Mouse (Mus musculus) granulocyte monocyte progenitor cell, adult 5-6 weeks (primary cell): ENCODE results near the gene Ccne1. TPM values are rescaled to one million over a fixed set of nuclear protein-coding genes. Genes with fewer than 3 reads are reported as not detected.

Source experiments
- ATAC-seq: replicated peaks from 2 replicates; pipeline ENCODE4 v1.8.0; 2016; ENCODE audit warnings: mild to moderate bottlenecking, moderate TSS enrichment, inconsistent platforms; ENCODE audit not compliant: poor library complexity, severe bottlenecking
- total RNA-seq, 2 experiments: library from RNA; stranded (forward) in 1 of 2; stranded (reverse) in 1 of 2; fragments of 200-712, 200-1000 nt in 1 of 2; fragments of >200 nt in 1 of 2; fragmentation: Nextera tagmentation in 1 of 2; gene quantifications; 2 replicates each; pipeline ENCODE4 v1.2.3; 2014 to 2017

Gene Ccne1
- total RNA-seq, 2 experiments from 2014 or later = 20.9 to 22.4 TPM

DNA sequence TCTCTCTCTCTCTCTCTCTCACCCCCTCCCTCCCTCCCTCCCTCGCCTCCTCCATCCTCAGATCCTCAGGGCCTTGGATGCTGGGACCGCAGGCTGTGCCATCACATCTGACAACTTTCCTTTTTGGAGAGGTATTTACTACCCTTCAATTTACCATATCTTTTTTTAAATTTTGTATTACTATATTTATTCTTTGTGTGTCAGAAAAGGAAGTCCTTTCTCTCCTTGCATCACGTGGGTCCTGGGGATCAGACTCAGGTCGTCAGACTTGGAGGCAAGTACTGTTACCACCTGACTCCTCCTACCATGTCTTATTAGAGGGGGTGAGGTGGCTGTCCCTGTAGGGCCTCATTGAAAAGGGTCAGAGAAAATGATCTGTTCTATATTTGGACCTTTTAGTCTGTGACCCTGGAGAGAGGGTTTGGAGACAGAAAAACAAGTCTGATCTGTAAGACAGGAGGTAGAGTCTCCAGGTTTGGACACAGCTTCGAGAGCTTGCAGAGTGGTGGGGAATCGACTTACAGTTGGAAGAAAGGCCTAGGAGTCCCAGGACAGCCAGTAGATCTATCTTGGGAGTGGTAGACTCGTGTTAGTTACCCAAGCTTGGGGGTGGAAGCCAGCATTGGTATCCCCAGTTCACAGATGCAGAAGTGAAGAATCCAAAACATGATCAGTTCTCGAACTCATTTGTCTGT, 47.6 kb downstream of the Ccne1 start:
- ATAC-seq = no peak

DNA sequence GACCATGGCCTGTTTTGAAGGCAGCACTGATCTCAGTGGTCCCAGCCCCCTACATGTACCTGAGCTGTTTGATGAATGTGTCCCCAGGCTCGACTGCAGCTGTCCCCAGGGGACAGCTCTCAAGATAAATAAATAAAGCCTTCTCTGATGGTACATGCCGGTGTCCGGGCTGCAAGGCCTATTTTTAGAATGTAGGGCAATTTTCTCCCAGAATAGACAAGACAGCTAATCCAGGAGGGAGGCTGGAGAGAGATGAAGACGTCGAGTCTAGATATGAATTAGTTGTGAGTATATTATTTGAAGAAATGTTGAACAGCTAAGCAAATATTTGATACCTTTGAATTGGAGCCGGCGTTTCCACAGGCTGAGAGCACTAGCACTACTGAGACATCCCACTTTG, 48.2 kb downstream of the Ccne1 start:
- no peak for ATAC-seq

DNA sequence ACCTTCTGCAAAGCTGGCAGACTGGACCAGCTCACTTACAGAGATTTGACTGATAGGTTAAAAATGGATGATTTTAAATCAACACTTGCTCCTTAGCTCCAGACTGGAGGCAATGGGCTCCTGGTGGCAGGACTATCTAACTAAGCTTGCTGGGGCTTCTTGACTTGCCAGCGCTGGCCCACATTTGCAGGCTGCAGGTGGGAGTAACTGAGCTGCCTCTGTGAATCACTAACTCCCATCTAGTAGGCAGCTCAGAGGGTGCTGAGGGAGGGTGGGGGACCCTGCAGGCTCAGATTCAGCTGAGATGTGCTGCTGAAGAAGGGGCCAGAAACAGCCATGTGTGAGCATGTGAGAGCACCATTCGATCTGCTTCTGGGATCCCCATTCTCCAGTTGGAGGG, 51.3 kb downstream of the Ccne1 start:
- no peak for ATAC-seq

DNA sequence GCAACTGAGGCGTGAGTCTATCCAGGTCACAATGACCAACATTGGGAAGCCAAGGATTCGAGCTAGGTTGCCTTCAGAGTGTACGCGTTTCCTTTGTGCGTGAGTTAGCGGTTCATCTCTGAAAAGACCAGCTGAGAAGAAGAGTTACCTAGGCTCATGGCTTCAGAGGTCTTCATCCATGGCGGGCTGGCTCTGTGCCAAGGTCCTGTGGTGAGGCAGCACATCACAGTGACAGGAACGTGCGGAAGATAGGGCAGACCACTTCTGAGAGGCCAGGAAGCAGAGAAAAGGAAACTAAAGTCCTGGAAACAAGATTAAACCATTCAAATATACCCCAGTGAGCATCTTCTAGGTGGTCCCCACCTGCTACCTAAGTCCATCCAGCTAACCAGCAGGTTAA, 53.1 kb downstream of the Ccne1 start:
- ATAC-seq = no peak

Other genes starting within 250 kb of the Ccne1 start
- gene Uri1, start 84.0 kb downstream of the Ccne1 start, total RNA-seq (2014; fragmentation: Nextera tagmentation) = 53.2 and 70.9 TPM in 2 replicates
- gene Uri1, start 84.0 kb downstream of the Ccne1 start, total RNA-seq (2017) = 61.3 and 64.5 TPM in 2 replicates
- 31.3 and 39.0 TPM in 2 replicates for gene 1600014C10Rik, start 75.7 kb upstream of the Ccne1 start, total RNA-seq (2014; fragmentation: Nextera tagmentation)
- 23.6 and 31.1 TPM in 2 replicates for gene 1600014C10Rik, start 75.7 kb upstream of the Ccne1 start, total RNA-seq (2017)
- gene Plekhf1, start 120.5 kb upstream of the Ccne1 start, total RNA-seq (2014; fragmentation: Nextera tagmentation) = 0.32 and 2.8 TPM in 2 replicates
- 0.52 and 1.2 TPM in 2 replicates for gene Plekhf1, start 120.5 kb upstream of the Ccne1 start, total RNA-seq (2017)
- 27.7 and 37.0 TPM in 2 replicates for gene Pop4, start 163.9 kb upstream of the Ccne1 start, total RNA-seq (2014; fragmentation: Nextera tagmentation)
- 44.9 and 48.6 TPM in 2 replicates for gene Pop4, start 163.9 kb upstream of the Ccne1 start, total RNA-seq (2017)